Mouse (Mus musculus) heart, adult 9 months (tissue): ENCODE results near the gene Relb.

ENCODE experiments used
- DNase-seq, 2 experiments: peaks; one replicate each; pipeline ENCODE4 v3.0.0; 2022; ENCODE audit warnings: low spot score in 2 of 2

The Relb gene

GRCm38 (mm10) chr7:19557086-19557485, 72.2 kb downstream of the Relb start:
- DNase-seq, result no peak
